8 mouse cellular contexts compared by ENCODE assay signal in the genomic region with DNA sequence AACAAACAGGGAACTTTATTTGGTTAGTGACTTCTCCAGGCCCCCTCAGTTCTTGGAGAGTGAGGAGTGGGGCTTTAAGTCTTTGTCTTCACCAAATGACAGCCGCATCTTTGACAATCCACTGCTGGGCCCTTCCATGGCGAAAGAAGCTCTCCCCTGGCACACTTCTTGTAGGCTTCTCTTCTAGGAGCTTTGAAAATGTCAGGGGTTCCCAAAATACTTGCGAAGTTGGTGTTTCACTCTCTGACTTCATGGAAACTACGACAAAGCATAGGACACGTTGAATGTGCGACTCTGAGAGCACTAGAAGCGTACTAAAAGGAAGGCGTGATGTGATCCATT. TPM values are rescaled to one million over a fixed set of nuclear protein-coding genes. Genes with fewer than 3 reads are reported as not detected.
DNase-seq lines count a peak whose midpoint lies in the region; ATAC-seq and TF ChIP-seq lines count a peak whose summit lies in the region.

No protein-coding gene starts in this region.

- no peak for TF ChIP-seq CTCF in spleen, adult 2 months (IDR thresholded peaks at IDR 0.05; ENCODE audit: extremely low read depth, insufficient read depth, insufficient read length, insufficient replicate concordance)

- 39% methylated on average over 8 of the region's 8 CpGs for WGBS in spleen, adult 2 months
- WGBS in limb, embryonic 13.5 days, result 16% methylated on average over 8 of the region's 8 CpGs
- 20% methylated on average over 8 of the region's 8 CpGs for WGBS in stomach, embryonic 16.5 days

- H3K27me3 ChIP-seq in spleen, adult 2 months (ENCODE audit: control insufficient read depth, insufficient read depth, low read length), result no peaks in the 10 kb centered on the region
- no peaks in the 10 kb centered on the region for H3K27me3 ChIP-seq in limb, embryonic 13.5 days
- H3K27me3 ChIP-seq in stomach, embryonic 16.5 days (ENCODE audit: control insufficient read depth, insufficient read depth, low read length), result no peaks in the 10 kb centered on the region

- 0 out of 2 replicates have a peak, but pooled peaks cover 2% of the 10 kb centered on the region for H3K36me3 ChIP-seq in spleen, adult 2 months (ENCODE audit: control insufficient read depth, insufficient read depth, low read length)
- no peaks in the 10 kb centered on the region for H3K36me3 ChIP-seq in limb, embryonic 13.5 days
- no peaks in the 10 kb centered on the region for H3K36me3 ChIP-seq in stomach, embryonic 16.5 days (ENCODE audit: control insufficient read depth, insufficient read depth, low read length)

- peak overlapping the region; percentile 68 for H3K4me2 ChIP-seq in limb, embryonic 13.5 days (replicated peaks)
- peak overlapping the region; percentile 84 for H3K4me2 ChIP-seq in stomach, embryonic 16.5 days (ENCODE audit: low read depth, low read length)

- no peaks in the 10 kb centered on the region for H3K9me3 ChIP-seq in limb, embryonic 13.5 days
- no peaks in the 10 kb centered on the region for H3K9me3 ChIP-seq in stomach, embryonic 16.5 days (replicated peaks; ENCODE audit: control insufficient read depth, low read length)

- ATAC-seq in limb, embryonic 13.5 days (ENCODE audit: low FRiP score, low read depth), result no peak
- no peak for ATAC-seq in stomach, embryonic 16.5 days (ENCODE audit: insufficient read depth, low FRiP score)

- H3K27ac ChIP-seq in spleen, adult 2 months (ENCODE audit: insufficient read depth, low read length), result peak overlapping the region; percentile 43
- H3K27ac ChIP-seq in limb, embryonic 13.5 days, result peak overlapping the region; percentile 96
- H3K27ac ChIP-seq in stomach, embryonic 16.5 days (ENCODE audit: low read length), result peak overlapping the region; percentile 95

- peaks cover 2% of the 10 kb centered on the region; the same call in 1 of the 2 replicates for H3K4me1 ChIP-seq in spleen, adult 2 months (ENCODE audit: control insufficient read depth, insufficient read depth, insufficient read length)
- peaks cover 15% of the 10 kb centered on the region for H3K4me1 ChIP-seq in limb, embryonic 13.5 days
- peaks cover 13% of the 10 kb centered on the region; the same call in 1 of the 2 replicates for H3K4me1 ChIP-seq in stomach, embryonic 16.5 days (ENCODE audit: control insufficient read depth, insufficient read depth, low read length)

- H3K4me3 ChIP-seq in spleen, adult 2 months (ENCODE audit: extremely low read depth, insufficient read depth, insufficient read length), result peak overlapping the region; percentile 37
- H3K4me3 ChIP-seq in limb, embryonic 13.5 days, result peak overlapping the region; percentile 64
- H3K4me3 ChIP-seq in stomach, embryonic 16.5 days (replicated peaks; ENCODE audit: low read length), result peak overlapping the region; percentile 53

- peak; percentile 4 for DNase-seq in embryo, embryonic 10 days (ENCODE audit: low spot score)
- no peak for DNase-seq in embryo, embryonic 9.5 days (ENCODE audit: extremely low spot score)
- DNase-seq in spleen, adult 2 months (ENCODE audit: low read depth in 1 of 2, low spot score in 2 of 2), result no peak
- DNase-seq in spleen, postnatal 10 days (ENCODE audit: low spot score in 2 of 2), result no peak
- no peak for DNase-seq in ovary, adult 18-20 months (ENCODE audit: low spot score)
- DNase-seq in thymus, postnatal 25 days, result no peak

- no peak for TF ChIP-seq POLR2A in spleen, adult 2 months (IDR thresholded peaks at IDR 0.05; ENCODE audit: low read depth, low read length)

- H3K9ac ChIP-seq in limb, embryonic 13.5 days, result peak overlapping the region; percentile 81
- H3K9ac ChIP-seq in stomach, embryonic 16.5 days (ENCODE audit: low read length), result peak overlapping the region; percentile 75

RNA-seq across cellular contexts. Expression of gene Copg2, which starts 0.4 kb away (rescaled TPM):
- 4.4 and 5.5 TPM in 2 replicates for polyA plus RNA-seq in spleen, adult 2 months (2012; rRNA removed)
- polyA plus RNA-seq in limb, embryonic 13.5 days (2015; fragmentation: Nextera tagmentation; extraction: Ambion mirVana), result 24.3 and 27.6 TPM in 2 replicates
- polyA plus RNA-seq in stomach, embryonic 16.5 days (2015; fragmentation: Nextera tagmentation; extraction: Ambion mirVana), result 18.3 and 20.6 TPM in 2 replicates

RNA-seq across cellular contexts. Expression of gene Tsga13, which starts 18.4 kb away (rescaled TPM):
- 0.16 and 0.32 TPM in 2 replicates for polyA plus RNA-seq in spleen, adult 2 months (2012; rRNA removed)
- 0.25 TPM in 1 of 2 replicates, not detected in the other for polyA plus RNA-seq in limb, embryonic 13.5 days (2015; fragmentation: Nextera tagmentation; extraction: Ambion mirVana)
- polyA plus RNA-seq in stomach, embryonic 16.5 days (2015; fragmentation: Nextera tagmentation; extraction: Ambion mirVana), result not detected in 2 replicates

Comparison
In these comparisons a context has a peak if more than half of its experiments do, and no peak if none do; other contexts are left out.
1. H3K27ac ChIP-seq: peak in every context shown above with its lines; median percentile 96 in limb, embryonic 13.5 days; 95 in stomach, embryonic 16.5 days; 43 in spleen, adult 2 months.